Mouse (Mus musculus) embryonic facial prominence, embryonic 13.5 days (tissue): Measurements from ENCODE around the gene Tiprl. TPM values are rescaled to one million over a fixed set of nuclear protein-coding genes. Genes with fewer than 3 reads are reported as not detected.

Source experiments
- ATAC-seq: fragments of 200-750 bp; cut with Nextera tagmentation; 2 replicates; pipeline ENCODE4 v1.8.0; 2017; ENCODE audit warnings: low read depth; ENCODE audit not compliant: insufficient number of reproducible peaks, insufficient read depth, low FRiP score, low TSS enrichment
- H3K27ac ChIP-seq: fragments of 300-500 bp; sonication (generic); 2 replicates; pipeline ENCODE4 v1.5.1; 2015; ENCODE audit warnings: moderate library complexity, mild to moderate bottlenecking, inconsistent platforms
- H3K27me3 ChIP-seq: fragments of 300-500 bp; sonication (generic); 2 replicates; pipeline ENCODE4 v1.6.1; 2015; ENCODE audit warnings: mild to moderate bottlenecking, inconsistent platforms
- H3K36me3 ChIP-seq: fragments of 300-500 bp; sonication (generic); 2 replicates; pipeline ENCODE4 v1.6.1; 2015; ENCODE audit warnings: mild to moderate bottlenecking, inconsistent platforms
- H3K4me1 ChIP-seq: fragments of 300-500 bp; sonication (generic); 2 replicates; pipeline ENCODE4 v1.6.1; 2015; ENCODE audit warnings: inconsistent platforms
- H3K4me2 ChIP-seq: fragments of 300-500 bp; sonication (generic); 2 replicates; pipeline ENCODE4 v1.6.1; 2015; ENCODE audit warnings: moderate library complexity, mild to moderate bottlenecking, inconsistent platforms
- H3K4me3 ChIP-seq: fragments of 300-500 bp; sonication (generic); 2 replicates; pipeline ENCODE4 v1.5.1; 2015; ENCODE audit warnings: mild to moderate bottlenecking, inconsistent platforms
- H3K9ac ChIP-seq: fragments of 300-500 bp; sonication (generic); 2 replicates; pipeline ENCODE4 v1.6.1; 2015; ENCODE audit warnings: mild to moderate bottlenecking, inconsistent platforms
- H3K9me3 ChIP-seq: fragments of 300-500 bp; sonication (generic); 2 replicates; pipeline ENCODE4 v1.6.1; 2016; ENCODE audit warnings: inconsistent platforms
- WGBS: fragments of 180-500 bp; shearing (Covaris S2); methylation state at CpG from one replicate; pipeline ENCODE4 v1.1.7; 2015; ENCODE audit warnings: mixed read lengths; 5-methylcytosine and 5-hydroxymethylcytosine counted together
- polyA plus RNA-seq: library from polyadenylated mRNA; unstranded; fragments of >200 nt; fragmentation: Nextera tagmentation; extraction: Ambion mirVana; gene quantifications from 2 replicates; pipeline ENCODE4 v1.2.1, GENCODE M21; 2015

Tiprl gene
- polyA plus RNA-seq, 1 experiment from 2014 or later = 112 TPM

DNA sequence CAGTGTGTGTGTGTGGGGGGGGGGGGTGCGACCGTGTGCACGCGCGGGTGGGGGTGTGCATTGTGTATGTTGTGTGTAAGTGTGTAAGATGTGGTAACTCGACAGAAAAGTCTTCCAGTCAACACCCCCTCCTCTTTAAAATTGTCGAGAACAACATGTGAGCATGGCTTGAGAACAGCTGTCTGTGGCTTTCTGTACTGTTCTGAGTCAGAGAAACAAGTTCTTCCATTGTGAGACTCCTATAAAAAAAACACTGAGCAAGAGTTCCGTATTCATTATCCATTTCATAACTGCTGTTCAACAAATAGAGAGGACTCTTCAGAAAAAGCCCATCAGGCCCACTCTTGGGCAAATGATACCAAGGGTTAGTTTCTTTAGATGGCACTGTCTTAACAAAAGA is 36.0 kb downstream of the Tiprl start:
- no peak overlapping the region for H3K9ac ChIP-seq
- H3K4me2 ChIP-seq = no peak overlapping the region
- no peaks in the 10 kb centered on the region for H3K36me3 ChIP-seq
- no peaks in the 10 kb centered on the region for H3K27me3 ChIP-seq
- H3K4me3 ChIP-seq = no peak overlapping the region
- H3K4me1 ChIP-seq = no peaks in the 10 kb centered on the region
- H3K9me3 ChIP-seq = no peaks in the 10 kb centered on the region
- no peak overlapping the region for H3K27ac ChIP-seq
- ATAC-seq = no peak
- 50% methylated on average over 8 of the region's 8 CpGs for WGBS

DNA sequence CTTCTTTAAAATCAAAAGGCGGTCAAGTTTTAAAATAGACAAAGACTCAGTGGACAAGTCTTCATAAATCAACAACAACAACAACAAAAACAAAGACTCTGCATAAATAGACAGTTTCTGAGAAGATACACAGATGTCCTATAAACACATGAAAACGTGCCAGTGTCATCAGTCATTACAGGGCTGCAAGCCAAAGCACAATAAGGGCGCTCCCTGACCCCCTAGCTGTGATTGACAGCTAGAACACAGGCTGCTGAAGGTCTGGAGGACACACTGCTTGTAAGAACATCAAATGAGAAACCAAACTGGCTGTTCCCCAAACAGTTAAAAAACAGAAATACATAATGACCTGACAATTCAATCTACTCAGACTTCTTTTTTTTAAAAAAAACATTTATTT is 37.2 kb downstream of the Tiprl start:
- H3K9me3 ChIP-seq = no peaks in the 10 kb centered on the region
- no peak for ATAC-seq

DNA sequence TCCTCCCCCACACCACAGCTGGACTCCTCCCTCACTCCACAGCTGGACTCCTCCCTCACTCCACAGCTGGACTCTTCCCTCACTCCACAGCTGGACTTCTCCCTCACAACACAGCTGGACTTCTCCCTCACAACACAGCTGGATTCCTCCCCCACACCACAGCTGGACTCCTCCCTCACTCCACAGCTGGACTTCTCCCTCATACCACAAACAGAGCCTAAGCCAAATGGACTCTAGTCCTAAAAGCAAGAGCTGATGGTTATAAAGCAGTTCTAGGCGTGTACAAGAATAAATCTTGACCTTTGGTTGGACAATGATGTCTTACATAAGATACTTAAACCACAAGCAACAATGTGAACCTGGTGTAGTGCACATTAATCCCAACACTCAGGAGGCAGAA is 37.8 kb downstream of the Tiprl start:
- no peak overlapping the region for H3K4me3 ChIP-seq
- no peaks in the 10 kb centered on the region for H3K9me3 ChIP-seq
- no peaks in the 10 kb centered on the region for H3K27me3 ChIP-seq
- no peak for ATAC-seq
- no peaks in the 10 kb centered on the region for H3K36me3 ChIP-seq
- no peak overlapping the region for H3K4me2 ChIP-seq
- no peak overlapping the region for H3K27ac ChIP-seq
- peaks cover 8% of the 10 kb centered on the region for H3K4me1 ChIP-seq
- WGBS = 64% methylated on average over 1 of the region's 1 CpGs
- no peak overlapping the region for H3K9ac ChIP-seq

More for the DNA sequence above, 37.2 kb downstream of the Tiprl start:
- no peaks in the 10 kb centered on the region for H3K36me3 ChIP-seq
- H3K9ac ChIP-seq = no peak overlapping the region
- H3K27ac ChIP-seq = no peak overlapping the region
- peaks cover 7% of the 10 kb centered on the region for H3K4me1 ChIP-seq
- no peak overlapping the region for H3K4me3 ChIP-seq
- 76% methylated on average over 3 of the region's 3 CpGs for WGBS
- H3K4me2 ChIP-seq = no peak overlapping the region
- H3K27me3 ChIP-seq = no peaks in the 10 kb centered on the region

DNA sequence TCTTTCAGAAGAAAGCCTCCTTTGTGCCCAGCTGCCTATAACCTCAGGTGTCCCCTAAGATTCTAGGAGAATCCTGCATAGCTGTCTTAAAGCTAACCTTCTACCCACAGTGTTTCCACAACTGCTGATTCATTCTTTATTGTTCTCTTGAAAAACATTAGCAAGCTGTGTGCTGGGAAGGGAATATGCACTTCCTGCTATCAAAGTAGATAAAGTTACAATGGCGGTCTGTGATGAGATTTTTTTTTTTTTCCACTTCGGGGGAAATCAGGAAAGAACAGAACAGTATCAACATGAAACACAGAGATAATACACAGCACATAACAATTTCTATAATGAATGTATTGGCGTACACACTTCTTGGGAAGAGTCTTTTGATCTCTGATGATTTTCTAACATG is 38.9 kb downstream of the Tiprl start:
- Histone ChIP-seq H3K27ac (no peak overlapping the region), H3K4me1 (peaks cover 14% of the 10 kb centered on the region), H3K4me3 (no peak overlapping the region), H3K36me3 (no peaks in the 10 kb centered on the region), H3K9ac (no peak overlapping the region), H3K4me2 (no peak overlapping the region), H3K9me3 (no peaks in the 10 kb centered on the region), H3K27me3 (no peaks in the 10 kb centered on the region)
- ATAC-seq = no peak
- WGBS = 55% methylated on average over 3 of the region's 3 CpGs

DNA sequence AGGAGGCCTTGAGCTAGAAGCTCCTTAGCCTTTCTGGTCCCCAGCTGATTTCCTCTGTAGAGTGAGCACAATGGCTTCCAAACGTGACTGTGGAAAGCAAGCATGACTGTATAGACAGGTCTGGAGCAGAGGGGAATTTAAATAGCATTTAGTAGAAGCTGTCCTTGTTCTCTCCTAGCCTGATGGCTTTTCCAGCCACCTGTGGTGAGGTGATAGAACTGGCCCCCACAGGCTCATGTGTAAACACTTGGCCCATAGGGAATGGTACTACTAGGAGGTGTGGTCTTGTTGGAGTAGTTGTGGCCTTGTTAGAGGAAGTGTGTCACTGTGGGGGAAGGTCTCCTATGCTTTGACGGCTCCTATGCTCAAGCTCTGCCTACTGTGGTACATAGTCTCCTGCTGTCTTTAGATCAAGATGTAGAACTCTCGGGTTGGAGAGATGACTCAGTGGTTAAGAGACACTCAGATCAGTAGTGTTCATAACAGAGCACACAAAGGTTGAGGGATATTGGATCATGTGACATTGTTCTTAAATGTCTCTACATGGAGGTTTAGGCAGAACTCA is 41.3 kb downstream of the Tiprl start:
- Histone ChIP-seq H3K27ac (no peak overlapping the region), H3K4me3 (no peak overlapping the region), H3K4me1 (peaks cover 17% of the 10 kb centered on the region), H3K9me3 (no peaks in the 10 kb centered on the region), H3K9ac (no peak overlapping the region), H3K27me3 (no peaks in the 10 kb centered on the region), H3K36me3 (no peaks in the 10 kb centered on the region), H3K4me2 (no peak overlapping the region)
- 74% methylated on average over 3 of the region's 3 CpGs for WGBS
- ATAC-seq = no peak

DNA sequence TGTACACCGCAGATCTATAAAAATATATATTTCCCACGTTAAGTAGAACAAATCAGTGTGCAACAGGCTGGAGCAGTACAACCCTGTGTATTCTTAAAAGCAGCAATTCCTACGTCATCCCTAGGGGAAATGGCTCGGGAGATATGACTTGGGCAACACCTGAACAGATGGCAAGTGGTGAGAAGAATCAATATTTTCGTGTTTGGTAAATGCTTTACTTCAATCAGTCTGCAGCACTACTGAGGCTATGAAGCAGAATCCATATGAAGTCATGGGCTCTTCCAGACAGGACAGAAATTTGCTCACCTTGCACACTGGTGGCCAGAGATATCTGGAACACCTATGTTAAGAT is 42.2 kb downstream of the Tiprl start:
- H3K36me3 ChIP-seq = no peaks in the 10 kb centered on the region
- peak overlapping the region; percentile 66 for H3K4me3 ChIP-seq
- no peaks in the 10 kb centered on the region for H3K9me3 ChIP-seq
- no peaks in the 10 kb centered on the region for H3K27me3 ChIP-seq
- peak overlapping the region; percentile 80 for H3K9ac ChIP-seq
- peak overlapping the region; percentile 88 for H3K4me2 ChIP-seq
- 7% methylated on average over 5 of the region's 5 CpGs for WGBS
- peak overlapping the region; percentile 69; the same call in 1 of the 2 replicates for H3K27ac ChIP-seq
- peaks cover 17% of the 10 kb centered on the region for H3K4me1 ChIP-seq
- ATAC-seq = no peak; the same call in 1 of the 2 replicates

DNA sequence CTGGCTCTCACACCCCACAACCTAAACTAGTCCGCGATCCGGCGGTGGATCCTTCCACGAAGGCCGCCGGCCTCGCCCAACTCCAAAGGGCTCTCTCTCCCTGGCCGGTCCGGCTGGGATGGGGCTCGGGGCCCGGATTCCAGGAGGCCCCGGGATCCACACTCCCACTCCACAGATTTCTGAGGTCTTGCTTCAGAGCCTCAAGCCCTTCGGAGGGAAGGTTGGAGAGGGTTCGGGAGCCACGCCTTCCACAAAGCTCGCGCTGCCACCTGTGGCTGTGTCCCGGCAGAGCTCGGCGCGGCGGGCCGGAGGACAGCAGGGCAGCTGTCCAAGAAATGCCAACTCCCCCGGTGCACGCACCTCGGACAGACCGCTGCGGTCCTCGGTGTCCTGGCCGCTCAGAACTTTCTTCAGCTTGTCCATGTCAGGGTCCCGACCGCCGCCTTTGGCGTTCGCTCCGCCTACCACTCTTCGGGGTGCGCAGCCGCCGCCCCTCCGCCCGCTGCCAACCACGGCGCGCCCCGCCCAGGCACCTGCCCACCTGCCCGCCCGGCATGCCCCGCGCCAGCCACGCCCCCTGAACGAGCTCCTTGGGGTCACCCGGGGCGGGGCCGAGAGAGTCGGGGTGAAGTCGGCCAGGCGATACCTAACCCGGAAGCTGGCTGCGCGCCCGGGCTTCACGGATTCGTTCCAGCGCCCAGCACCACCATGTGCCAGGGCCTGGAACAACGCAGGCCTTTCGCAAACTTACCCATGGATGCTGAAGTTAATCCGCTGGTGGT is 42.7 kb downstream of the Tiprl start, which contains the start of gene Sft2d2:
TSS of gene Sft2d2 (minus strand) at position 559 of the 782 bp plus-strand sequence.
- H3K27ac ChIP-seq = peak within 1 kb of the TSS; percentile 69
- H3K4me3 ChIP-seq = peak within 1 kb of the TSS; percentile 66
- H3K4me1 ChIP-seq = peaks cover 17% of the 10 kb centered on the region
- no peaks in the 10 kb centered on the region for H3K9me3 ChIP-seq
- peak; percentile 94 for ATAC-seq
- H3K4me2 ChIP-seq = peak within 1 kb of the TSS; percentile 88
- H3K36me3 ChIP-seq = no peaks in the 10 kb centered on the region
- peak within 1 kb of the TSS; percentile 80 for H3K9ac ChIP-seq
- WGBS = under 1% methylated on average over 64 of the region's 69 CpGs
- H3K27me3 ChIP-seq = no peaks in the 10 kb centered on the region

DNA sequence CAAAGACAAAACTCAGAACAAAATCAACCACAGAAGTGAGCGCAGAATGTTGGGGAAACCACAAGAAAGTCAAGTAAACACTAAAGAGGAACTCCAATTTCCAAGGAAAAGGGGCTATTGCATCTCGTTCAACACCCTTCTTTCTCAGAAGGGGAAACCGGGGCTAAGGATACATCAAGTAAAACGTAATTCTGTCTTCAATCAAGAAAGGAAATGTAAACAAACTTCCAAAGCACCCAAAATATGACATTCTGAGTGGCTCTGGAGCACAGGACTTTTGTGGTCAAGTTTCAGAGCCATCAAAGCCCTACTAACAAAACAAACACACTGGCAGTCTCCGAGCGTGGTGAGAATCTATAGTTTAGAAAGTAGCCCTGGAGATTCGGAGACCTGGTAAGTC is 43.4 kb downstream of the Tiprl start:
- Histone ChIP-seq H3K4me1 (peaks cover 17% of the 10 kb centered on the region), H3K9me3 (no peaks in the 10 kb centered on the region), H3K4me2 (peak overlapping the region; percentile 88), H3K27me3 (no peaks in the 10 kb centered on the region), H3K27ac (peak overlapping the region; percentile 69), H3K9ac (peak overlapping the region; percentile 80), H3K36me3 (no peaks in the 10 kb centered on the region), H3K4me3 (peak overlapping the region; percentile 66)
- WGBS = 9% methylated on average over 7 of the region's 7 CpGs
- no peak for ATAC-seq

DNA sequence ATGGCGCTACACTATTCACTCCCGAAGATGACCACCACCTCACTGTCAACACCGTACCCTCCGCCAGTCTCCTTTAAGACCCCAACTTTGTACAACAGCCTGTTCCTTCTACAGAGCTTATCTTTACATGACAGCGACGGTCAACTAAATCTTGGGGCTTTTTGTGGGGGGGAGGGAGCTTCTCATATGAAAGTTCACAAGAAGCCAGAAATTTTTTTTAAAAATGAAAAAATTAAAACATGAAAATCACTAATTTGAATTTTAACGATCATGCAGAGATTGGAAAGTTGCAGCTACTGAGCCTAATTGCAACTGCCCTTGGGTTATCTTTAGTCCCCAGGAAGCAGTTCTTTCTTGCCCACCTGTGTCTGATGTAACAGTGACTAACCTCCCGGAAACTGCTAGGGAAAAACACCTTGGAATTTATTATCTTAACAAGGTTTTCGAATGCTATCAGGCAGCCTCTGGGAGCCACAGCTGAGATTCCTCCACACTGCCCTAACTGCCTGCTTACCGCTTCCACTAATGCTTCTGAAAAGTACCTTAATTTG is 44.0 kb downstream of the Tiprl start:
- Histone ChIP-seq H3K4me2 (peak overlapping the region; percentile 88), H3K27ac (no peak overlapping the region), H3K4me3 (peak overlapping the region; percentile 66), H3K9me3 (no peaks in the 10 kb centered on the region), H3K36me3 (no peaks in the 10 kb centered on the region), H3K9ac (peak overlapping the region; percentile 80; the same call in 1 of the 2 replicates), H3K4me1 (peaks cover 17% of the 10 kb centered on the region), H3K27me3 (no peaks in the 10 kb centered on the region)
- ATAC-seq = no peak
- WGBS = 65% methylated on average over 10 of the region's 10 CpGs

DNA sequence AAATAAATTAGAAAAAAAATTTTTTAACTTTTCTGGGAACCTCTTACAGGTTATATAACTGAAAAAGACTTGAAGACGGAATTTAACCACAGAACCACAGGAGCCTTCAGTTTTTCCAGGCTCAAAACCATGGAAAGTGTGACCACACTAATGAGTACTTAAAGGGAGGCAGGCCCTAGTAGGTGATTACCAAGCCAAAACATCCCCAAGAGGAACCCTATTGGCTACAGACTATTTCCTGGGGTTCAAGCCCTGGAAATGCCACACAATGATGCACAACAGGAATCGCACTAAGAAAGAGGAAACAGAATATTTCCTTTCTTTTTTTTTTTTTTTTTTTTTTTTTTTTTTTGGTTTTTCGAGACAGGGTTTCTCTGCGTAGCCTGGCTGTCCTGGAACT is 44.7 kb downstream of the Tiprl start:
- H3K9me3 ChIP-seq = no peaks in the 10 kb centered on the region
- no peaks in the 10 kb centered on the region for H3K36me3 ChIP-seq
- 69% methylated on average over 4 of the region's 4 CpGs for WGBS
- H3K27ac ChIP-seq = no peak overlapping the region
- H3K9ac ChIP-seq = no peak overlapping the region
- no peak overlapping the region for H3K4me2 ChIP-seq
- H3K4me3 ChIP-seq = no peak overlapping the region
- ATAC-seq = no peak
- H3K27me3 ChIP-seq = no peaks in the 10 kb centered on the region
- H3K4me1 ChIP-seq = peaks cover 17% of the 10 kb centered on the region

DNA sequence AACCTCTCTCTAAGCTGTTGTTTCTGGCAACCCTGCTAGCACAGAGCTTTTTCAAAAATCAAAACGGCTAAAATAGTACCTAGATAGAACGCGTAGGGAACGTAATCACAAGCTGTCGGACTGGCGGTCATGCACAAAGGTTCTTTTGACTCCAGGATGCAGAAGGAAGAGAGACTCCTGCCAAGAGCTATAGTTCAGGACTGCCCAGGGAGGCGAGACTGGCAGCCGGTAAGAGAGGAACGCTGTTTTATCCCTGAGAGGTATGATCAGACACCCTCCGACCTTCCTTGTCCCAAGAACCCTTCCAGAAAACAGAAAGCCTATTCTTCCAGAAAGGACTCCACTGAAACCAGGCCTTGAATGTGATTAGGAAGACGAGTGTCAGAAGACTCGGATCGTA is 45.2 kb downstream of the Tiprl start:
- no peaks in the 10 kb centered on the region for H3K9me3 ChIP-seq
- peaks cover 3% of the 10 kb centered on the region; the same call in 1 of the 2 replicates for H3K36me3 ChIP-seq
- H3K4me2 ChIP-seq = peak overlapping the region; percentile 22; the same call in 1 of the 2 replicates
- no peak overlapping the region for H3K9ac ChIP-seq
- no peak overlapping the region; the same call in 1 of the 2 replicates for H3K27ac ChIP-seq
- no peaks in the 10 kb centered on the region for H3K27me3 ChIP-seq
- no peak overlapping the region for H3K4me3 ChIP-seq
- no peak for ATAC-seq
- peaks cover 17% of the 10 kb centered on the region for H3K4me1 ChIP-seq
- WGBS = 49% methylated on average over 13 of the region's 13 CpGs
